Mouse (Mus musculus) midbrain, embryonic 13.5 days (tissue): ENCODE results near the gene Dennd6a. TPM values are rescaled to one million over a fixed set of nuclear protein-coding genes. Genes with fewer than 3 reads are reported as not detected.

Experiments
- microRNA-seq: library from miRNA; unstranded; fragments of <30 nt; microRNA quantifications from one replicate; pipeline ENCODE4, GENCODE M21; 2016
- polyA plus RNA-seq: library from polyadenylated mRNA; unstranded; fragments of >200 nt; fragmentation: Nextera tagmentation; extraction: Ambion mirVana; gene quantifications from 2 replicates; pipeline ENCODE4 v1.2.1, GENCODE M21; 2015

Gene Dennd6a
- polyA plus RNA-seq, 1 experiment from 2014 or later: 21.8 TPM

Small RNA genes lying within 50 kb of the gene (microRNA-seq; reads per million reads assigned to microRNA genes)
- gene Mir7672: 1.2 reads per million

Other genes with a start within 250 kb of the Dennd6a start
- 12.5 and 14.6 TPM in 2 replicates for gene Slmap, start 38.9 kb upstream of the Dennd6a start, polyA plus RNA-seq
- 579 and 596 TPM in 2 replicates for gene Arf4, start 64.2 kb downstream of the Dennd6a start, polyA plus RNA-seq
- gene Pde12, start 96.0 kb downstream of the Dennd6a start, polyA plus RNA-seq: 12.6 and 12.8 TPM in 2 replicates
- gene Dnah12, start 119.4 kb downstream of the Dennd6a start, polyA plus RNA-seq: 0.03 and 0.05 TPM in 2 replicates